Mouse (Mus musculus) ES-Bruce4 (cell line): Measurements from ENCODE around the gene Cblb.

Experiments used
- CTCF ChIP-seq: IDR thresholded peaks from one replicate; pipeline ENCODE4 v1.8.1; 2011; ENCODE audit warnings: low read depth, low read length
- EP300 ChIP-seq: IDR thresholded peaks from 2 replicates; pipeline ENCODE4 v1.6.1; 2011; ENCODE audit warnings: low read depth, low read length; ENCODE audit not compliant: insufficient read depth
- POLR2A ChIP-seq: IDR thresholded peaks from one replicate; pipeline ENCODE4 v1.8.1; 2011; ENCODE audit warnings: low read length; ENCODE audit not compliant: insufficient read depth

DNA sequence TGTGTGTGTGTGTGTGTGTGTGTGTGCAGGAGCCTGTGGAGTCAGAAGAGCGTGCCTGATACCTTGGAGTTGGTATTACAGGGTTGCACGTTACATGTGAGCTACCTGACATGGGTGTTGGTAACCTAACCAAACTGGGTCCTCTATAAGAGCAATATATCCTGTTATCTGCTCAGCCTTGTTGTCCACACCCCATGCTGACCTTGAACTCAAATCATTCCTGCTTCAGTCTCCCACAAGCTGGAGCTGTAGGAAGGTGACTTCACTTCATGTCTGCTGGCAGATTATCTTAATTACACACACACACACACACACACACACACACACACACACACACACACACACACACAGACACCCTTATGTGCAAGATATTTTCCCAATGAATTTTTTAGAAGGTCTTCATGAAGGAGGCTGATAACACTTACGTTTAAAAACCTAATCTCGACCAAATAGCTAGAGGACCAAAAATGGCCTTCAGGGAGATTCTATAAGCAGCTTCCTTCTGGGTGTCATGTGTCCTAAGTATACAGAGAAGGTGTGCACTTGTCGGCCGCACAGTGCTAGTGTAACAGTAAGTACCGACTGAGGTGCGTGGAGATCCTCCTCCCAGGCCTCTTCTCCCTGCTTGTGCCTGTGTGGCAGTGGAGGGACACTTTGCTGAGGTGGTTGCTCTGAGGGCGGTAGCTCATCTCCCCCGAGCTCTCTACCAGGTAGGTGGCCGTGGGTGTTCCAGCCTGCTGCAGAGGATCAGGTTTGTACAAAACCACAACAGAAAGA lies 49.8 kb downstream of the Cblb start:
- TF ChIP-seq EP300: no peak
- TF ChIP-seq CTCF: no peak
- TF ChIP-seq POLR2A: no peak
